Mouse (Mus musculus): Measurements from ENCODE around the gene Tsc2. TPM values are rescaled to one million over a fixed set of nuclear protein-coding genes. Genes with fewer than 3 reads are reported as not detected.

The Tsc2 gene
- total RNA-seq, 2 experiments from 2014 or later = 83.2 to 105 TPM

GRCm38 (mm10) chr17:24648731-24649377, 16.4 kb upstream of the Tsc2 start:
- DNase-seq (ENCODE audit: low spot score) = no peak

- DNase-seq (ENCODE audit: low spot score) = no peak
Observed at GRCm38 (mm10) chr17:24647493-24647892, 15.1 kb upstream of the Tsc2 start.

GRCm38 (mm10) chr17:24646381-24646780, 14.0 kb upstream of the Tsc2 start:
- DNase-seq (ENCODE audit: low spot score) = no peak

- no peak for DNase-seq (ENCODE audit: low spot score)
Observed at GRCm38 (mm10) chr17:24645916-24646315, 13.5 kb upstream of the Tsc2 start.

- DNase-seq (ENCODE audit: low spot score) = no peak
Observed at GRCm38 (mm10) chr17:24644875-24645721, 12.7 kb upstream of the Tsc2 start.

GRCm38 (mm10) chr17:24644030-24644715, 11.7 kb upstream of the Tsc2 start:
- no peak for DNase-seq (ENCODE audit: low spot score)

GRCm38 (mm10) chr17:24642791-24643343, 10.4 kb upstream of the Tsc2 start:
- no peak for DNase-seq (ENCODE audit: low spot score)

GRCm38 (mm10) chr17:24641944-24642343, 9.5 kb upstream of the Tsc2 start:
- no peak for DNase-seq (ENCODE audit: low spot score)

- no peak for DNase-seq (ENCODE audit: low spot score)
Observed at GRCm38 (mm10) chr17:24640581-24640980, 8.2 kb upstream of the Tsc2 start.

- no peak for DNase-seq (ENCODE audit: low spot score)
Observed at GRCm38 (mm10) chr17:24640119-24640518, 7.7 kb upstream of the Tsc2 start.

GRCm38 (mm10) chr17:24639571-24639988, 7.2 kb upstream of the Tsc2 start:
- no peak for DNase-seq (ENCODE audit: low spot score)

- DNase-seq (ENCODE audit: low spot score) = no peak
Observed at GRCm38 (mm10) chr17:24638840-24639239, 6.4 kb upstream of the Tsc2 start.

- DNase-seq (ENCODE audit: low spot score) = no peak
Observed at GRCm38 (mm10) chr17:24638214-24638613, 5.8 kb upstream of the Tsc2 start.

GRCm38 (mm10) chr17:24636781-24637481, 4.5 kb upstream of the Tsc2 start:
- DNase-seq (ENCODE audit: low spot score) = no peak

GRCm38 (mm10) chr17:24635694-24636093, 3.3 kb upstream of the Tsc2 start:
- no peak for DNase-seq (ENCODE audit: low spot score)

- DNase-seq (ENCODE audit: low spot score) = no peak
Observed at GRCm38 (mm10) chr17:24635024-24635423, 2.6 kb upstream of the Tsc2 start.

- DNase-seq (ENCODE audit: low spot score) = no peak
Observed at GRCm38 (mm10) chr17:24633831-24634230, 1.4 kb upstream of the Tsc2 start.

- DNase-seq (ENCODE audit: low spot score) = peak; percentile 72
Observed at GRCm38 (mm10) chr17:24632813-24633449, 501 bp upstream of the Tsc2 start.

- no peak for DNase-seq (ENCODE audit: low spot score)
Observed at GRCm38 (mm10) chr17:24630072-24630471, 2.4 kb downstream of the Tsc2 start.

GRCm38 (mm10) chr17:24628646-24629045, 3.8 kb downstream of the Tsc2 start:
- DNase-seq (ENCODE audit: low spot score) = peak; percentile 75

- DNase-seq (ENCODE audit: low spot score) = no peak
Observed at GRCm38 (mm10) chr17:24625472-24625871, 7.0 kb downstream of the Tsc2 start.

Measured in gastrocnemius, adult 18-20 months (tissue).